Mouse (Mus musculus): ENCODE measurements around the gene Tymp. TPM values are rescaled to one million over a fixed set of nuclear protein-coding genes. Genes with fewer than 3 reads are reported as not detected.

The Tymp gene
- polyA plus RNA-seq, 1 experiment from 2014 or later = 1.0 TPM

- H3K27ac ChIP-seq = peak overlapping the region; percentile 89
- peaks cover 45% of the 10 kb centered on the region for H3K36me3 ChIP-seq
- peak overlapping the region; percentile 90 for H3K4me2 ChIP-seq
- H3K4me1 ChIP-seq = peaks cover 29% of the 10 kb centered on the region
- no peaks in the 10 kb centered on the region for H3K9me3 ChIP-seq
- H3K4me3 ChIP-seq = peak overlapping the region; percentile 70
- under 1% methylated on average over 35 of the region's 35 CpGs for WGBS
- H3K27me3 ChIP-seq = peaks cover 26% of the 10 kb centered on the region
- peak; percentile 74 for ATAC-seq (ENCODE audit: insufficient number of reproducible peaks, low FRiP score, low TSS enrichment, low read depth)
- H3K9ac ChIP-seq = peak overlapping the region; percentile 71
Measured at GRCm38 (mm10) chr15:89373027-89373761, 3.6 kb downstream of the Tymp start.

GRCm38 (mm10) chr15:89372536-89372935 is 4.3 kb downstream of the Tymp start:
- WGBS = 82% methylated on average over 7 of the region's 7 CpGs
- peaks cover 23% of the 10 kb centered on the region for H3K4me1 ChIP-seq
- peak overlapping the region; percentile 90; the same call in 1 of the 2 replicates for H3K4me2 ChIP-seq
- H3K27me3 ChIP-seq = peaks cover 20% of the 10 kb centered on the region
- no peaks in the 10 kb centered on the region for H3K9me3 ChIP-seq
- H3K4me3 ChIP-seq = peak overlapping the region; percentile 70; the same call in 1 of the 2 replicates
- peaks cover 51% of the 10 kb centered on the region for H3K36me3 ChIP-seq
- H3K27ac ChIP-seq = no peak overlapping the region
- H3K9ac ChIP-seq = no peak overlapping the region
- no peak for ATAC-seq (ENCODE audit: insufficient number of reproducible peaks, low FRiP score, low TSS enrichment, low read depth)

GRCm38 (mm10) chr15:89372068-89372467 is 4.8 kb downstream of the Tymp start:
- Histone ChIP-seq H3K27me3 (peaks cover 15% of the 10 kb centered on the region), H3K4me2 (no peak overlapping the region), H3K4me1 (peaks cover 20% of the 10 kb centered on the region), H3K27ac (no peak overlapping the region), H3K9ac (no peak overlapping the region), H3K9me3 (no peaks in the 10 kb centered on the region), H3K4me3 (no peak overlapping the region), H3K36me3 (peaks cover 56% of the 10 kb centered on the region)
- no peak for ATAC-seq (ENCODE audit: insufficient number of reproducible peaks, low FRiP score, low TSS enrichment, low read depth)
- WGBS = 85% methylated on average over 13 of the region's 13 CpGs

GRCm38 (mm10) chr15:89365141-89365551 is 11.7 kb downstream of the Tymp start:
- no peak for ATAC-seq (ENCODE audit: insufficient number of reproducible peaks, low FRiP score, low TSS enrichment, low read depth)
- Histone ChIP-seq H3K9ac (no peak overlapping the region), H3K36me3 (peaks cover 99% of the 10 kb centered on the region), H3K4me2 (no peak overlapping the region), H3K27ac (no peak overlapping the region), H3K27me3 (no peaks in the 10 kb centered on the region), H3K9me3 (no peaks in the 10 kb centered on the region), H3K4me3 (no peak overlapping the region), H3K4me1 (no peaks in the 10 kb centered on the region)
- 96% methylated on average over 4 of the region's 4 CpGs for WGBS

GRCm38 (mm10) chr15:89363051-89363450 is 13.8 kb downstream of the Tymp start:
- no peak for ATAC-seq (ENCODE audit: insufficient number of reproducible peaks, low FRiP score, low TSS enrichment, low read depth)
- WGBS = 81% methylated on average over 7 of the region's 7 CpGs
- Histone ChIP-seq H3K9me3 (no peaks in the 10 kb centered on the region), H3K4me1 (peaks cover 3% of the 10 kb centered on the region), H3K4me2 (no peak overlapping the region), H3K27me3 (no peaks in the 10 kb centered on the region), H3K9ac (no peak overlapping the region), H3K4me3 (no peak overlapping the region), H3K27ac (no peak overlapping the region), H3K36me3 (peaks cover 84% of the 10 kb centered on the region)

GRCm38 (mm10) chr15:89358784-89359183 is 18.1 kb downstream of the Tymp start:
- H3K9ac ChIP-seq = no peak overlapping the region
- no peak overlapping the region for H3K4me2 ChIP-seq
- no peak for ATAC-seq (ENCODE audit: insufficient number of reproducible peaks, low FRiP score, low TSS enrichment, low read depth)
- no peak overlapping the region for H3K27ac ChIP-seq
- H3K9me3 ChIP-seq = no peaks in the 10 kb centered on the region
- WGBS = 76% methylated on average over 3 of the region's 3 CpGs
- H3K36me3 ChIP-seq = peaks cover 42% of the 10 kb centered on the region
- no peak overlapping the region for H3K4me3 ChIP-seq
- peaks cover 27% of the 10 kb centered on the region for H3K4me1 ChIP-seq
- H3K27me3 ChIP-seq = no peaks in the 10 kb centered on the region

GRCm38 (mm10) chr15:89356372-89356771 is 20.5 kb downstream of the Tymp start:
- peak overlapping the region; percentile 69 for H3K4me2 ChIP-seq
- H3K36me3 ChIP-seq = peaks cover 39% of the 10 kb centered on the region
- no peaks in the 10 kb centered on the region for H3K9me3 ChIP-seq
- H3K4me3 ChIP-seq = peak overlapping the region; percentile 80
- WGBS = 0% methylated on average over 15 of the region's 15 CpGs
- H3K27me3 ChIP-seq = no peaks in the 10 kb centered on the region
- peak; percentile 50; the same call in 1 of the 2 replicates for ATAC-seq (ENCODE audit: insufficient number of reproducible peaks, low FRiP score, low TSS enrichment, low read depth)
- H3K4me1 ChIP-seq = peaks cover 30% of the 10 kb centered on the region
- peak overlapping the region; percentile 80 for H3K9ac ChIP-seq
- H3K27ac ChIP-seq = peak overlapping the region; percentile 95

- no peaks in the 10 kb centered on the region for H3K9me3 ChIP-seq
- H3K4me1 ChIP-seq = peaks cover 30% of the 10 kb centered on the region
- WGBS = under 1% methylated on average over 64 of the region's 64 CpGs
- no peaks in the 10 kb centered on the region for H3K27me3 ChIP-seq
- H3K4me3 ChIP-seq = peak within 1 kb of the TSS; percentile 80
- peak within 1 kb of the TSS; percentile 95 for H3K27ac ChIP-seq
- peak; percentile 90 for ATAC-seq (ENCODE audit: insufficient number of reproducible peaks, low FRiP score, low TSS enrichment, low read depth)
- H3K4me2 ChIP-seq = peak within 1 kb of the TSS; percentile 72
- peaks cover 39% of the 10 kb centered on the region for H3K36me3 ChIP-seq
- peak within 1 kb of the TSS; percentile 86 for H3K9ac ChIP-seq
Measured at GRCm38 (mm10) chr15:89355241-89356187, 21.3 kb downstream of the Tymp start, which contains the start of the genes Lmf2 and Ncaph2. Lmf2 (minus strand) TSS chr15:89355659. Ncaph2 (plus strand) TSS chr15:89355719.

- H3K36me3 ChIP-seq = peaks cover 42% of the 10 kb centered on the region
- no peaks in the 10 kb centered on the region for H3K9me3 ChIP-seq
- H3K4me3 ChIP-seq = peak overlapping the region; percentile 80
Measured at GRCm38 (mm10) chr15:89354455-89354854, 22.4 kb downstream of the Tymp start.

GRCm38 (mm10) chr15:89353837-89354236 is 23.0 kb downstream of the Tymp start:
- Histone ChIP-seq H3K36me3 (peaks cover 42% of the 10 kb centered on the region), H3K4me3 (peak overlapping the region; percentile 80; the same call in 1 of the 2 replicates), H3K4me2 (no peak overlapping the region), H3K27me3 (no peaks in the 10 kb centered on the region), H3K9me3 (no peaks in the 10 kb centered on the region), H3K27ac (no peak overlapping the region), H3K4me1 (peaks cover 30% of the 10 kb centered on the region), H3K9ac (no peak overlapping the region)
- no peak for ATAC-seq (ENCODE audit: insufficient number of reproducible peaks, low FRiP score, low TSS enrichment, low read depth)
- 97% methylated on average over 16 of the region's 16 CpGs for WGBS

More at GRCm38 (mm10) chr15:89354455-89354854, 22.4 kb downstream of the Tymp start:
- no peak overlapping the region; the same call in 1 of the 2 replicates for H3K27ac ChIP-seq
- ATAC-seq (ENCODE audit: insufficient number of reproducible peaks, low FRiP score, low TSS enrichment, low read depth) = no peak
- peaks cover 30% of the 10 kb centered on the region for H3K4me1 ChIP-seq
- 74% methylated on average over 7 of the region's 7 CpGs for WGBS
- peak overlapping the region; percentile 86 for H3K9ac ChIP-seq
- no peaks in the 10 kb centered on the region for H3K27me3 ChIP-seq
- H3K4me2 ChIP-seq = peak overlapping the region; percentile 72

GRCm38 (mm10) chr15:89352795-89353194 is 24.0 kb downstream of the Tymp start:
- peaks cover 25% of the 10 kb centered on the region for H3K4me1 ChIP-seq
- WGBS = 96% methylated on average over 12 of the region's 12 CpGs
- no peak for ATAC-seq (ENCODE audit: insufficient number of reproducible peaks, low FRiP score, low TSS enrichment, low read depth)
- peaks cover 45% of the 10 kb centered on the region for H3K36me3 ChIP-seq
- H3K4me3 ChIP-seq = no peak overlapping the region
- H3K9ac ChIP-seq = 0 out of 2 replicates have a peak overlapping the region, but pooled peaks have one; percentile 17
- H3K4me2 ChIP-seq = no peak overlapping the region
- H3K9me3 ChIP-seq = no peaks in the 10 kb centered on the region
- no peaks in the 10 kb centered on the region for H3K27me3 ChIP-seq
- H3K27ac ChIP-seq = no peak overlapping the region

Data from limb, embryonic 15.5 days (tissue).